Mouse (Mus musculus): ENCODE results near the gene Socs2.

Socs2 gene

GRCm38 (mm10) chr10:95360048-95360447, 56.9 kb downstream of the Socs2 start:
- in situ Hi-C loops (cut with MboI; ENCODE audit: unreplicated experiment in 2 of 2): no loop called here

- in situ Hi-C loops (cut with MboI; ENCODE audit: unreplicated experiment in 2 of 2): no loop called here
Observed at GRCm38 (mm10) chr10:95357721-95358120, 59.3 kb downstream of the Socs2 start.

- in situ Hi-C loops (cut with MboI; ENCODE audit: unreplicated experiment in 2 of 2): no loop called here
Observed at GRCm38 (mm10) chr10:95356711-95357110, 60.3 kb downstream of the Socs2 start.

- in situ Hi-C loops (cut with MboI; ENCODE audit: unreplicated experiment in 2 of 2): no loop called here
Observed at GRCm38 (mm10) chr10:95355678-95356268, 61.2 kb downstream of the Socs2 start.

- in situ Hi-C loops (cut with MboI; ENCODE audit: unreplicated experiment in 2 of 2): no loop called here
Observed at GRCm38 (mm10) chr10:95354673-95355072, 62.3 kb downstream of the Socs2 start.

- in situ Hi-C loops (cut with MboI; ENCODE audit: unreplicated experiment in 2 of 2): no loop called here
Observed at GRCm38 (mm10) chr10:95354047-95354446, 62.9 kb downstream of the Socs2 start.

- in situ Hi-C loops (cut with MboI; ENCODE audit: unreplicated experiment in 2 of 2): no loop called here
Observed at GRCm38 (mm10) chr10:95348457-95348856, 68.5 kb downstream of the Socs2 start.

- in situ Hi-C loops (cut with MboI; ENCODE audit: unreplicated experiment in 2 of 2): no loop called here
Observed at GRCm38 (mm10) chr10:95347776-95348175, 69.2 kb downstream of the Socs2 start.

GRCm38 (mm10) chr10:95342833-95343590, 74.0 kb downstream of the Socs2 start:
- in situ Hi-C loops (cut with MboI; ENCODE audit: unreplicated experiment in 2 of 2): no loop called here

GRCm38 (mm10) chr10:95340676-95341075, 76.3 kb downstream of the Socs2 start:
- in situ Hi-C loops (cut with MboI; ENCODE audit: unreplicated experiment in 2 of 2): no loop called here

- in situ Hi-C loops (cut with MboI; ENCODE audit: unreplicated experiment in 2 of 2): no loop called here
Observed at GRCm38 (mm10) chr10:95337589-95337988, 79.4 kb downstream of the Socs2 start.

GRCm38 (mm10) chr10:95336781-95337544, 80.0 kb downstream of the Socs2 start:
- in situ Hi-C loops (cut with MboI; ENCODE audit: unreplicated experiment in 2 of 2): no loop called here

Measured in v-Abl transformed pro-B cells (cell line).